Comparison of ENCODE assay signal across 8 mouse cellular contexts in the genomic region with DNA sequence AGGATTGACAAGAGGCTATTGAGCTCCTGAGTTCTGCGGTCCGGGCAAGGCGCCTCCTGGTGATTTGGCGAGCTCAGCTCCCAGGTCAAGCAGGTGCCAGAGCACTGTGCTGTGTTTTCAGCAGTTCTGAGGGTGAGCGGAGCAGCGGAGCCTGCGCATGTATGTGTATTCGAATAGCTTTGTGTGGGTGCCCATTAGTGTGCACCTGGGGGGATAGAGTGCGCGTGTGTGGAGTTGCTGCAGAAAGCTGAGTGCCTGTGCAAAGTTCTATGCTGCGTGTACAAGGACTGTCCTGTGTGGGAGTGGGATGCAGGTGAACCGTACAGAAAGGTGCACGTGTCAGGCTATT. TPM values are rescaled to one million over a fixed set of nuclear protein-coding genes. Genes with fewer than 3 reads are reported as not detected.
DNase-seq lines count a peak whose midpoint lies in the region; ATAC-seq and TF ChIP-seq lines count a peak whose summit lies in the region.

A gene (plus strand): TSS at position 73 of the 349 bp plus-strand sequence.

- H3K9ac ChIP-seq in heart, embryonic 11.5 days (ENCODE audit: low read depth, low read length), result no peak within 1 kb of the TSS
- no peak within 1 kb of the TSS for H3K9ac ChIP-seq in liver, embryonic 12.5 days

- no peak within 1 kb of the TSS for H3K27ac ChIP-seq in heart, embryonic 11.5 days (ENCODE audit: low read depth, low read length)
- no peak within 1 kb of the TSS for H3K27ac ChIP-seq in forebrain, embryonic 10.5 days
- H3K27ac ChIP-seq in liver, embryonic 12.5 days, result no peak within 1 kb of the TSS

- no peaks in the 10 kb centered on the region for H3K9me3 ChIP-seq in heart, embryonic 11.5 days (replicated peaks; ENCODE audit: control insufficient read depth, low read length)
- no peaks in the 10 kb centered on the region for H3K9me3 ChIP-seq in forebrain, embryonic 10.5 days
- no peaks in the 10 kb centered on the region for H3K9me3 ChIP-seq in liver, embryonic 12.5 days (replicated peaks)

- H3K79me2 ChIP-seq in C2C12 (ENCODE audit: control insufficient read depth, insufficient read depth), result no peaks in the 10 kb centered on the region

- 18% methylated on average over 13 of the region's 13 CpGs for WGBS in heart, embryonic 11.5 days (ENCODE audit: insufficient replicate concordance)
- WGBS in forebrain, embryonic 10.5 days, result 18% methylated on average over 13 of the region's 13 CpGs
- 22% methylated on average over 13 of the region's 13 CpGs for WGBS in liver, embryonic 12.5 days (ENCODE audit: insufficient replicate concordance)

- H3K27me3 ChIP-seq in heart, embryonic 11.5 days (ENCODE audit: control insufficient read depth, insufficient read depth, low read length), result peaks cover 19% of the 10 kb centered on the region
- H3K27me3 ChIP-seq in C2C12 (ENCODE audit: control insufficient read depth, insufficient read depth, insufficient read length), result peaks cover 27% of the 10 kb centered on the region
- peaks cover 45% of the 10 kb centered on the region for H3K27me3 ChIP-seq in forebrain, embryonic 10.5 days (ENCODE audit: poor library complexity, severe bottlenecking)
- peaks cover 41% of the 10 kb centered on the region for H3K27me3 ChIP-seq in liver, embryonic 12.5 days (replicated peaks)

- H3K79me3 ChIP-seq in C2C12 (ENCODE audit: low read depth), result no peaks in the 10 kb centered on the region

- H3K4me2 ChIP-seq in heart, embryonic 11.5 days, result peak within 1 kb of the TSS; percentile 68
- H3K4me2 ChIP-seq in liver, embryonic 12.5 days, result peak within 1 kb of the TSS; percentile 72

- H3ac ChIP-seq in C2C12 (ENCODE audit: control insufficient read depth, insufficient read length, low read depth), result no peak within 1 kb of the TSS

- peaks cover 4% of the 10 kb centered on the region; the same call in 1 of the 2 replicates for H3K4me1 ChIP-seq in heart, embryonic 11.5 days (ENCODE audit: control insufficient read depth, insufficient read depth, low read length)
- H3K4me1 ChIP-seq in forebrain, embryonic 10.5 days, result peaks cover 19% of the 10 kb centered on the region
- peaks cover 19% of the 10 kb centered on the region for H3K4me1 ChIP-seq in liver, embryonic 12.5 days

- DNase-seq in heart, adult 9 months (ENCODE audit: low spot score in 2 of 2), result no peak
- DNase-seq in forebrain, embryonic 10.5 days (ENCODE audit: extremely low spot score, low spot score), result no peak
- DNase-seq in urinary bladder, postnatal 10 days (ENCODE audit: low spot score), result no peak
- DNase-seq in right cerebral cortex, postnatal 4 days, result no peak
- no peak for DNase-seq in adrenal gland, postnatal 10 days

- no peaks in the 10 kb centered on the region for H3K36me3 ChIP-seq in heart, embryonic 11.5 days (ENCODE audit: control insufficient read depth, insufficient read depth, low read length)
- no peaks in the 10 kb centered on the region for H3K36me3 ChIP-seq in C2C12 (ENCODE audit: control insufficient read depth, insufficient read depth)
- no peaks in the 10 kb centered on the region for H3K36me3 ChIP-seq in forebrain, embryonic 10.5 days (replicated peaks)
- H3K36me3 ChIP-seq in liver, embryonic 12.5 days, result no peaks in the 10 kb centered on the region

- no peak for TF ChIP-seq CTCF in C2C12 (IDR thresholded peaks at IDR 0.05; ENCODE audit: control insufficient read depth, insufficient read depth, insufficient read length)

- peak; percentile 7; the same call in 1 of the 2 replicates for ATAC-seq in heart, embryonic 11.5 days (replicated peaks; ENCODE audit: insufficient number of reproducible peaks, low FRiP score, low TSS enrichment)
- ATAC-seq in liver, embryonic 12.5 days, result peak; percentile 28

- peak within 1 kb of the TSS; percentile 27 for H3K4me3 ChIP-seq in heart, embryonic 11.5 days (ENCODE audit: low read depth, low read length)
- peak within 1 kb of the TSS; percentile 11 for H3K4me3 ChIP-seq in C2C12 (ENCODE audit: insufficient read depth, poor library complexity, severe bottlenecking)
- H3K4me3 ChIP-seq in forebrain, embryonic 10.5 days, result peak within 1 kb of the TSS; percentile 53
- H3K4me3 ChIP-seq in liver, embryonic 12.5 days, result peak within 1 kb of the TSS; percentile 31

TF ChIP-seq in C2C12, 6 proteins besides CTCF, POLR2A, EP300 and RAD21:
- no peak for TF ChIP-seq USF1 (IDR thresholded peaks at IDR 0.05; ENCODE audit: low read depth)
- TF ChIP-seq MAX (IDR thresholded peaks at IDR 0.05), result no peak
- TF ChIP-seq MYOG (IDR thresholded peaks at IDR 0.05; ENCODE audit: control insufficient read depth, extremely low read depth, insufficient read length), result no peak
- TF ChIP-seq MYOD1 (IDR thresholded peaks at IDR 0.05; ENCODE audit: control insufficient read depth, insufficient read length, low read depth), result no peak
- no peak for TF ChIP-seq CEBPB (IDR thresholded peaks at IDR 0.05; ENCODE audit: low read depth)
- no peak for TF ChIP-seq FOSL1 (IDR thresholded peaks at IDR 0.05; ENCODE audit: insufficient read depth, low read length, poor library complexity, severe bottlenecking)

RNA-seq across cellular contexts. Expression of the gene that starts here (rescaled TPM):
- 0.11 TPM in 1 of 2 replicates, not detected in the other for polyA plus RNA-seq in heart, embryonic 11.5 days (2014; fragmentation: Nextera tagmentation; extraction: Ambion mirVana)
- polyA plus RNA-seq in C2C12 (2012; fragmentation: generic; extraction: Trizol), result 0.01 TPM
- polyA plus RNA-seq in forebrain, embryonic 10.5 days (2016; fragmentation: Nextera tagmentation; extraction: Ambion mirVana), result 0.09 and 0.14 TPM in 2 replicates
- polyA plus RNA-seq in liver, embryonic 12.5 days (2016; fragmentation: Nextera tagmentation; extraction: Ambion mirVana), result not detected in 2 replicates
- total RNA-seq in adrenal gland, postnatal 10 days (2021), result under 1 TPM; 0.39 to 0.76 TPM

Comparison
In these comparisons a context has a peak if more than half of its experiments do, and no peak if none do; other contexts are left out.
1. Peak in ATAC-seq, H3K4me3 ChIP-seq and H3K4me2 ChIP-seq in heart, embryonic 11.5 days; RNA of the gene not detected or under 1 TPM.
2. Peak in ATAC-seq, H3K4me3 ChIP-seq and H3K4me2 ChIP-seq in liver, embryonic 12.5 days; RNA of the gene not detected or under 1 TPM.